Mouse (Mus musculus) megakaryocyte progenitor cell, adult 5-6 weeks (primary cell): ENCODE measurements around the gene Defb47. TPM values are rescaled to one million over a fixed set of nuclear protein-coding genes. Genes with fewer than 3 reads are reported as not detected.

Experiments
- ATAC-seq: replicated peaks from 2 replicates; pipeline ENCODE4 v1.8.0; 2016; ENCODE audit warnings: mild to moderate bottlenecking, moderate TSS enrichment, inconsistent platforms; ENCODE audit not compliant: poor library complexity
- total RNA-seq, 2 experiments: library from RNA; stranded (forward) in 1 of 2; stranded (reverse) in 1 of 2; fragments of 157-497, 149-512 nt in 1 of 2; fragments of 200-1000 nt in 1 of 2; gene quantifications; 2 replicates each; pipeline versions ENCODE4 v1.2.3 to v1.2.4; 2015 to 2017

Defb47 gene
- total RNA-seq (2015), result not detected in 2 replicates
- not detected in 2 replicates for total RNA-seq (2017)

DNA sequence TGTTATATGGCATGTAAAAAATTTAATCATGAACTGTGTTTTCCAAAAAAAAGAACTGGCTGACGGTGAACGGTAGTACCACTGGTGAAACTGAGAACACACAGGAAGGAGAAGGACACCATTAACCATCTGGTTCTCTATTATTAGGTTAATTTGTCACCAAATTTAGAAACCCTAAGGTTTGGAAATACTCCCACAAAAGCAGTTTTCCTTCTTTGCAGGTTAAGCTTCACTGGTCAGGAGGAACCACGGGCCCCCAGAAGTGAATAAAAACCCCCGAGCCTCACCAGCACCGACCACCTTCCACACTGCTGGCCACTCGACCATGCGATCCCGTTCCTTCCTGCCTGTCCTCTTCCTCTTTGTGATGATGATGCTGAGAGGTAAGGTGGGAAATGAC lies at the start of gene Defb47:
Gene Defb47, plus strand, starts transcription at position 301 of the 400 bp plus-strand sequence.
- ATAC-seq, result no peak

GRCm38 (mm10) chr14:62956091-62956490 lies 41.8 kb upstream of the Defb47 start:
- ATAC-seq, result no peak

GRCm38 (mm10) chr14:62963632-62964031 lies 34.2 kb upstream of the Defb47 start:
- peak; percentile 60 for ATAC-seq

DNA sequence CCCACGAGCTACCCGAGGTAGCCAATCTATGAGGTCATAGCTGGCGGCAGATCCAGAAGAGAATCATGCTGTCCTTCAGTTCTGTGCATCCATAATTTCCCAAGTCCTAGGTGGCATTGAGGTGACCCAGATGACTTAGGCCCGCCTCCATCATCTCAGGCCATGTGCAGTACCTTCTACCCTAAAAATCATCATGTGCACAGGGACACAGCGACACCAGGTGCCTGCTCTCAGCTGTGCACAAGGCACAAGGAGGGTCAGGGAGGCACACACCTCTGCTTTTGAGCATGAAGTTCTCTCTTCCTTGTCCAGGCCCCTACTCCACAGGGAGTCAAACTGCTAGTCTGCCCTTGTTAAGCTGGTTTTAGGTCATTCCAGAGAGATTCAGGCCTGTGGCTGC lies 32.5 kb upstream of the Defb47 start:
- no peak for ATAC-seq

DNA sequence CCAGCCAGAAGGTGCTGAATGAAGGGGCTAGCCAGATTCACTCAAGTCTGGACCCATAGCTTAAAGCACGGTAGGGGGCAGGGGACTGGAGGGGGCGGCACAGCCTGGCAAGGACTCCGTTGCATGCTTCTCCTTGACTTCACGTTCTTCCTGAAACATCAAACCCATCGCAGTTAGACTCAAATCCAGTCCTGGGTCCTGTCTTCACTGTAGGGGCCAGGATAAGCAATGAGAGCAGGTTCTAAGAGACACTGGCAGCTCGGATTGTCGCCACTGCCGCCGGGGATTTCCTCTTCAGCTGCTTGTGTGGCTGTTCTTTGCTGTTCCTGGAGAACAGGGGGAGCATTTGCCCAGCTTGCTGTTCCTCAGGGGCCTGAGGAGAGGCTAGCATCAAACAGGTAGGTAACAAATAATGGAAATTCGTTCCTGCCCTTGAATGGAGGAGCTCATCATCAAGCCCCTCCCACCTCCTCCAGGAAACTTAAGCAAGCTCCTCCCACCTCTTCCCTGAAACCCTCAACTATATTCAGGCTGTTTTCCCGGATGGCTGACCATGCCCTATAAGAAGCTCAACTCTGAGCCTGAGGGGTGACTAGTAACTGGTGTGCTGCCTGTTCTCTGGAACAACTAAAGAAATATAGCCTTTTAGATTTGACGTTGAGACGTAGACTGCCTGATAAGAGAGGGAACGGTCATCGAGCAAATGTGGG lies 31.9 kb upstream of the Defb47 start:
- no peak for ATAC-seq

DNA sequence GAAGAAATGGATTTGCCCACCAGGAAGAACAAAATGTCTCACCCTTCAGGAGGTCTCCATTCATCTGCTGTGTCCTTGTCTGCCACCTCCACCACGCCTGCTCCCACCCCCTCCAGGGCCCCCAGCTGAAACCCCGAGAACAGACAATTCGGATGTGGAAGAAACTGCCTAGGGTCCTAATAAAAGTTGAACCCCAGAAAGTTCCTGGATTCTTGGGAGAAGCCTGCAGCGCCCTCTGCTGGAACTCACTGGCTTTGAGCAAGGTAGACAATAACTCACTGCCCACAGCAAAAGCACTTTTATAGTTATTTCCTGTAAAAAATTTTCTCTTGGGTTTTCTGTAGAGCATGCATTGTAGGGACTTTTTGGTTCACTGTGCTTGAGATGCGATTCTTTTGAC lies 22.8 kb upstream of the Defb47 start:
- ATAC-seq, result peak; percentile 54

DNA sequence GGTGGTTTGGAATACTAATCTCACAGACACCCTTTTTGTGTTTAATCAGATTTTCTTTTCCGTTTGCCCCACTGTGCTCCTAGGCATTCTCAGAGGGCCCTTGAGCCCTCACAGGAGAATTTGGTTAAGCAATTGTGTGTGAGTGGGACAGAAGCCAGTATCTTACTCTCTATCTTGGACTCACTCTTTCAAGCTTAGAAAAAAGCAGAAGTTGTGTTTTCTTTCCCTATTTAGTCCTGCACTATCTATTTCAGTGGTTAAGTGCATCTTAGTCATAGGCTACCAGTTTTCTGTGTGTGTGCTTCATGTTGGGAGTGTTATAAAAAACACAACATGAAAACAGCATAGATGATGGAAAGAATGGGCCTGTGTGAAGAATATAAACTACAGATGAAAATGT lies 18.1 kb upstream of the Defb47 start:
- ATAC-seq, result peak; percentile 82

GRCm38 (mm10) chr14:62984410-62984809 lies 13.5 kb upstream of the Defb47 start, which contains the start of gene Defb48:
TSS of gene Defb48 (minus strand) at chr14:62984510.
- no peak for ATAC-seq

GRCm38 (mm10) chr14:62991271-62991670 lies 6.6 kb upstream of the Defb47 start:
- 0 out of 2 replicates have a peak, but pooled peaks have one; percentile 20 for ATAC-seq

GRCm38 (mm10) chr14:62991849-62992510 lies 5.9 kb upstream of the Defb47 start:
- ATAC-seq, result no peak

DNA sequence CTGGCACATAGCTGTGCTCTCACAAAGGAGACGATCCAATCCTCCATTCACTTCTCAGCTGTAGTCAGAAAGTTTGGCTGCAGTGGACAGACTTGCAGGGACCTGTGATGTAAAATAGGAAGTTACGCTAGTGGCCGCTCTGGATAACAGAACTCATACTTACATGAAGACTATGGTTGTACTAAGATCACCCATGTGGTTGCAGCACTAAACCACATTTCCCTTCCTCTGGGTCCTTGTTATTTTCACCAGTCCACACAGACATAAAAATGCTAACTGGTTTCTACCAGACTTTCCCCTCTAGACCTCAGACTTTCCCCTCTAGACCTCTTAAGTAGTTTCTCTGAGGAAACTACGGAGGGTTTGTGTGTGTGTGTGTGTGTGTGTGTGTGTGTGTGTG lies 1.1 kb downstream of the Defb47 start:
- peak; percentile 92 for ATAC-seq

GRCm38 (mm10) chr14:63002588-63002987 lies 4.7 kb downstream of the Defb47 start:
- ATAC-seq, result no peak

DNA sequence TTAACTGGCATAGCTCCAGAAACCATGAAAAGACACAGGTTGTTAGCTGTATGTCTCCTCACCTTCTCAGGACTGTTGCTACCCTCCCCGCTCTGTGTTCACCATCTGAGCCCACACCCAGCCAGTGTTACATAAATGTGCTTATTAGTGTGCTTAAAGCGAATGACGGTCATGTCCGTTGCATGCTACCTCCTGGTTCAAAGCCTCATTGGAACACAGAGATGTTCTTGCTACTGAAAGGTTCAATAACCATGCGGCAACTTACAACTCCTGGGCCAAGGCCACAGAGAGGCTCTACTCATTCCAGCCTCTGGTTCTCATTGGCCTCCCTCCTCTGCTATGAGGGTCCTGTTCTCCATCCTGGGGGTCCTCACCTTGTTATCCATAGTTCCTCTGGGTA lies 13.6 kb downstream of the Defb47 start, which contains the start of gene Defb43:
Gene Defb43, plus strand, starts transcription at position 301 of the 400 bp plus-strand sequence.
- ATAC-seq, result no peak

GRCm38 (mm10) chr14:63013082-63013481 lies 15.2 kb downstream of the Defb47 start:
- ATAC-seq, result no peak

DNA sequence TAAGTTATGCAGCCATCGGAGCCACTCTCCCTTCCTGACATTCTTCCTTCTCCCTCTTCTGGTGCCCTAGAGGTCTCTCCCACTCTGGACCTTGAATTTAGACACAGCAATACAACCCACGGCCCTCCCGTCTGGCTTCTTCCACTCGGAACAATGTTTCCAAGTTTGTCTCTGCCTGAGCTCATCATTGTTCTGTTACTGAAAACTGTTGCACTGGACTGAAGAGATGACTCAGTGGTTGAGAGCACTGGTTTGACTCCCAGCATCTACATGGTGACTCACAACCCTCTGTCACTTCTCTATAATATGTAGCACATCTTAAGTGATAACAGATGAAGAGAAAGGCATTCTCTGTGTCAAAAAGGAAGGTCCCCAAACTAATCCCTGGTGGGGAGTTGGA lies 16.8 kb downstream of the Defb47 start:
- ATAC-seq, result no peak

DNA sequence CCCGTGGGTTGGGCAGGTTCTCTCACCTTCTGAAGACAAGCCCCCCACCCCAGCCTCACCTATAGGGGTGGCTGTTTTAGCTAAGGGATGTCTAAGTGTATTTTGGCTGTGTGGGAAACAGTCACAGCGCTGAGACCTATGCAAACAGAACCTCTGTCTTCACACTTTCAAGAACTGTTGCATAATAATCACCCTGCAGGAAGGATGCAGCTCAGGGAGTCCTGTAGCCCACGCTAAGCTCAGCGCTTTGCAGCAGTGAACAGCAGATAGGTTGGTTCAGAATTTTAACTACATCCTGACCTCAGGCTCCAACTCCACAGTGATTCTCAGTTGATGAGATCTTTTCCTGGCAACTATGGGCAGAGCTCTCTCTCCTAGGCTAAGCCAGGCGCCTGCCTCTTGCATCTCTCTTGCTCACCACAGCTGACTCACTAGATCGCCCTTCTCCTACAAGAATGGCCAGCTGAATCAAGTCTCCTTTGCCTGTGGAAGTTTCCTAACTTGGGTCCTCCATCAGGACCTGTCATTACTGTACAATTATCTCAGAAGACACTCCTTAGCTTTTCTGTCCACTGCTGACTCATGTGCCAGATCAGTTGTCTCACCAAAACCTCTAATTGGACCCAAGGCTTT lies 22.8 kb downstream of the Defb47 start:
- no peak for ATAC-seq

DNA sequence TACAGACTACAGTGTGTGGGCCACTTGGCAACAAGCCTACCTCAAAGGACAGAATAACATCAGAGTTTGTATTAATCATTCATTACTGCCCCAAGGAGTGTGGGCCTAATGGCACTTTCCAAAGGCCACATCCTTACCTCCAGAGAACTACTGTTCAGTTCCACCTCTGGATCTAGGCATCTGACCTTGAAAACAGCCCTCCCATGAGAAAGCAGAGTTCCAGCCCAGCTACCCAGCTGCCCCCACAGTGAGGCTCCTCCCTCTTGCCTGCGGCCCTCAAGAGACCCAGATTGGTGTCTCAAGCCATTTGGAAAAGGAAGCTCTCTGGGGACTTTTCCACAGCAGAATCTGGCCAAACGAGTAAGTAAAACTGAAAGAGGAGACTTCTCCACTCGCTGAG lies 48.8 kb downstream of the Defb47 start, which contains the start of gene Defb42:
Gene Defb42, plus strand, starts transcription at position 301 of the 400 bp plus-strand sequence.
- no peak for ATAC-seq

GRCm38 (mm10) chr14:63049910-63050370 lies 52.1 kb downstream of the Defb47 start, which contains the start of gene Defb30:
TSS of gene Defb30 (minus strand) at chr14:63049960.
- ATAC-seq, result no peak
